Mouse (Mus musculus) left cerebral cortex, postnatal 14 days (tissue): ENCODE results near the gene Prps1l1. TPM values are rescaled to one million over a fixed set of nuclear protein-coding genes. Genes with fewer than 3 reads are reported as not detected.

Source experiments
- DNase-seq, 2 experiments: peaks; one replicate each; pipeline ENCODE4 v3.0.0; 2021 to 2022; ENCODE audit warnings: low spot score in 2 of 2, mixed read lengths in 1 of 2
- intact Hi-C: fragments of 180-260 bp; cut with DNase I; formaldehyde crosslinking; loops from one replicate; pipeline ENCODE4 v1.15.1; 2025
- long read RNA-seq, 2 experiments: library from polyadenylated mRNA; stranded (forward); transcript quantifications; one replicate each; pipeline ENCODE4 v2.0.0; 2021
- total RNA-seq, 2 experiments: library from RNA; stranded (reverse); gene quantifications; 2 replicates each; pipeline ENCODE4 v1.2.3; 2021

The Prps1l1 gene
- total RNA-seq, result not detected
- long read RNA-seq, experiment 1, result 0 reads
- long read RNA-seq, experiment 2, result 0 reads

- intact Hi-C loops, result no loop called here
- no peak for DNase-seq
Measured at GRCm38 (mm10) chr12:34984461-34984860, at the start of gene Prps1l1. Gene Prps1l1 (plus strand): TSS chr12:34984761.

DNA sequence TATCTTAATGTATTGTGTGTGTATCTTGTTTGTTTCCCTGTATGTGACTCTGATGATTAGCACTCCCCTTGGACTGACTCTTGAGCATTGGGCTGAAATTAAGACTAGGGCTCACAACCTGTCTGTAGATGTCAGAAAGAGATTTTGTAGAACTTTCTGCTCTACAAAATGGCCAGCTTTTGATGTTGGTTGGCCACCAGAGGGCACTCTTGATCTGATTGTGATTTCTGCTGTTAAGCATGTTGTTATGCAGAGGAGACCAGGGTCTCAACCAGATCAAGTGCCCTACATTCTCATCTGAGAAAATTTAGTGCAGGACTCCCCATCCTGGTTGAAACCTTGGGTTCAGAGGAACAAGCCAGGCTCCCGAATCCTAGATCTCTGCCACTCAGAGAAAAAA lies 46.6 kb upstream of the Prps1l1 start:
- intact Hi-C loops, result no loop called here
- no peak for DNase-seq

DNA sequence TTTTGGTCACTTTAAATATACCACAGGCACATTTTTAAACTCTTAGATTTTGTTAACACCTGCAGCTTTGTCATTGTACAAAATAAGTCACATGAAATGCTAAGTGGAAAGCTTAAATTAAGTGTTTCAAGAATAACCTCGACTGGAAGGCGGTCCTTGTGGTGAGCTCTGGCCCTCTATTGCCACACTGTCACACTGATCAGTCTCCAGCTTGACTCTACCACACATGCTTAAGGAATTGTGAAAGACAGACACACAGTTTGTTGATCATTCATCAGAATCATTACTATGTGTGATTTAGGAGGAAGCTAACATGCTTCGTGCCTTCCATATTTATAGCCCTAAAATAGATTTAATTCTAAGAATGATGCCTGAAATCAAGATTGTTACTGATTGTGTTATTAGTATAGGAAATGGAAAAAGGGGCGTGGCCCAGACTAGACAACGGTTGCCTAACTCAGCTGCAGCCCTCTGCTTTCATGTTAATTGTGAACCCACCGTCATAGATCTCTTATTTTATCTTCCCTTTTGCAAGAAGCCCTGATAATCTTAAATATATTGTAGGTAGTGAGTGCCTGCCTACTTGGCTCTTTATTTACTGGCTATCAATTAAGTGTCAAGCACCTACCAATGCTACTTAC lies 35.4 kb upstream of the Prps1l1 start:
- intact Hi-C loops, result no loop called here
- no peak for DNase-seq

DNA sequence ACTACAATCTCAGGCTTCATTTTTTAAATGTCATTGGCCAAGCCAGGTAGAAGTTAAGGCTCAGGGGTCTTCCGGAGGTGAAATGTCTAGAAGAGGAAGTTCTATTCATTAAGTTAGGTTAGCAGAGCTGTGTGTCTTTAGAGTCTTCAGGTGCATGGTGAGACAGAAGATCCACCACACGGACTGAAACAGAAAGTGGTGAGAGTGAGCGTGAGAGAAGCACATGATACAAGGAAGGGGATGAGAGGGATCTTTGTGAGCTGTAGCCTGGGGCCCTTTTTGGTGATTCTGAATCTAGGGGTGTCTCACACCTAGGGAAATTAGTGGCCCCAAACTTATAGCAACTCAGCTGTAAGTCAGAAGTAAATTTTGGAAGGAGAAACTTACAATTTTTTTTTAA lies 8.6 kb upstream of the Prps1l1 start:
- no peak for DNase-seq
- intact Hi-C loops, result no loop called here

DNA sequence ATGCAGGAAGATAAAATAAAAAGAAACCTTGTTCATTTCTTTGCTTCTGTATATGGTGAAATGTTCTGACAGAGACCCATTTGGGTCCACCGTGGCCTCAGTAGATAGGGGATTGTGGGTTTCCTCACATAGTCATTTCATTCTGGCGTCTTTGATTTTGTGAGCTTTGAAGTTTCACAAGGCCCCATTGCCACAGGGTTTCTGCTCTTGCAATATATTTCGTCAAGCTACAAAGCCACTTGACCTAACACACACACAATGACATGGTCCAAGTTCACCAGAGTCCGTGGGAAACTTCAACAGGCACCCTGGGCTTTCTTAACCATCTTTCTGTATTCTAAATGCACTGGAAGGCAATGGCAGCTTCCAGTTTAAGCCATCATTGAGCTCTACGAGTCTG lies 1.3 kb downstream of the Prps1l1 start:
- intact Hi-C loops, result no loop called here
- DNase-seq, result no peak

- no peak for DNase-seq
- intact Hi-C loops, result no loop called here
Measured at GRCm38 (mm10) chr12:34989537-34990200, 5.1 kb downstream of the Prps1l1 start.

- DNase-seq, result no peak
- intact Hi-C loops, result no loop called here
Measured at GRCm38 (mm10) chr12:34990387-34990786, 5.8 kb downstream of the Prps1l1 start.

DNA sequence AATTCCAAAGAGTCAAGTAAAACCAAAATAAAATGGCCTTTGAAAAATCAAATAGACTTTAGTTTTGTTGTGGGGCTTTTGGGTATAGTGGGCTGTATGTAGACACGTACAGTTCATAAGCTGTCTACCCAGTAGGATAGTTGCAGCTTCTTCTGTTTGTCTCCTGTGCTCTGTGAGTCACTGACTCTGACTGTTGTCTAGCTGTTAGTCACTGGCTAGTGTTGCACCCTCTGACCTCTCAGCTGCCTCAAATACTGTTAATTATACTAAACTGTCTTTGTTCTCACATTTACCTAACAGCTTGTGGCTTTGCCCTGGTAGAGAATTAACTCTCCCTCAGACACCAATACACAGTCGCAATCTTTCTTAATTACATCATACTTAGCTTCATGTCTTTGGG lies 7.3 kb downstream of the Prps1l1 start:
- no peak for DNase-seq
- intact Hi-C loops, result no loop called here

- no peak for DNase-seq
- intact Hi-C loops, result no loop called here
Measured at GRCm38 (mm10) chr12:34997597-34998182, 13.1 kb downstream of the Prps1l1 start.

DNA sequence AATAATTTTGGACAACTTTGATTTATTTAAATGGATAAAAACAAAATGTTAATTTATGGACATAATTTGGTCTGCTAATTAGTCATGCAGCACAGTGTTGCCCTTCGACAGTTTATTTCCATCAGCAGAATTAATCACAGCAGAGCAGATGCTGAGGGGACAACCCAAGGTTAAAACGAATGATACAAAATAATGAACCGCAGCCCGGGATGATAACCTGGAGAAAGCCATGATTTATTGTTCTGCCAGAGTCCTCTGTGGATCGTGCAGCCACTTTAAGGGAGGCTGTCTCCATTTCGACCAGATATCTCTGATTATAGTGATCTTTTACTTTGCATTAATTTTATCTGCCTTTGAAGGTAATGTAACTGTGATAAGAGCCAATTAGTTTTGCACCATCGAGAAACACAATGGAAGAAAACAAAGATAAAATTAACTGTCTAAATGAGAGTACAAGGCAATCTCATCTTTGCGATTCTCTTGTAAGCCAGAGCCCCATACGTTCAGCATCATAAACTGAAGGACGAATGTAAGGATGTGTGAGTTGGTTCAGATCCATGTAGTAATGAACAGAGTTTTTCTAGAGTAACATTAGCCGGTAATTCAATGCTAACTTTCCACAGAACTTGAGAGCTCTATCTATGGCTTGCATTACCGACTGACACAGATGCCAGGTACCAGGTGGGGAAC lies 14.4 kb downstream of the Prps1l1 start:
- intact Hi-C loops, result no loop called here
- no peak for DNase-seq

GRCm38 (mm10) chr12:35000323-35000722 lies 15.8 kb downstream of the Prps1l1 start:
- no peak for DNase-seq
- intact Hi-C loops, result no loop called here

GRCm38 (mm10) chr12:35005748-35006147 lies 21.2 kb downstream of the Prps1l1 start:
- intact Hi-C loops, result no loop called here
- DNase-seq, result no peak

DNA sequence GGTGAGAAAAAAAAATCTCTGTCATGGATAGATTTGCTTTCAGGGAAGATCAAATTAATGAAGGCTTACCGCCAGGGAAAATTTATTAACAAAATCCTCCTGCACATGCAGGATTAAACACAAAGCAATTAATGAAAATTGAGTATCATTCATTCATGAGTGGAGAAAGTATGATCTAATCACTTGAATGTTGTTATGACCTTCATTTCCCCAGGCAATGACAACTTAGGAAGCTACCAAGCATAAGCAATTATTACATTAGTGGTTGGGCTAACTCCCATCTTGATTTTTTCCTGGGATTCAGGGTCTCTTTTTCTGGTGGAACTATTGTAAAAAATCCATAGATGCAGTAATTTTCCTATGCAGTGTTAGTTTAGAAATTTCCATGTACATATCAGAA lies 23.3 kb downstream of the Prps1l1 start:
- intact Hi-C loops, result no loop called here

GRCm38 (mm10) chr12:35008340-35009137 lies 24.0 kb downstream of the Prps1l1 start:
- intact Hi-C loops, result no loop called here

More for the DNA sequence above, 23.3 kb downstream of the Prps1l1 start:
- DNase-seq, result no peak

GRCm38 (mm10) chr12:35011462-35011861 lies 26.9 kb downstream of the Prps1l1 start:
- intact Hi-C loops, result loop anchor here (5.0 kb wide), 1 partner anchor 104 kb away; no protein-coding TSS in a partner anchor
- no peak for DNase-seq

More at GRCm38 (mm10) chr12:35008340-35009137, 24.0 kb downstream of the Prps1l1 start:
- DNase-seq, result peak; percentile 23 to 34

- no peak for DNase-seq
- intact Hi-C loops, result loop anchor here (2.0 to 5.0 kb wide), 2 partner anchors 107 to 349 kb away; no protein-coding TSS in a partner anchor
Measured at GRCm38 (mm10) chr12:35013950-35014349, 29.4 kb downstream of the Prps1l1 start.

- DNase-seq, result peak; percentile 34 to 41
- intact Hi-C loops, result loop anchor here (5.0 kb wide), 1 partner anchor 166 kb away; no protein-coding TSS in a partner anchor
Measured at GRCm38 (mm10) chr12:35016056-35016455, 31.5 kb downstream of the Prps1l1 start.

DNA sequence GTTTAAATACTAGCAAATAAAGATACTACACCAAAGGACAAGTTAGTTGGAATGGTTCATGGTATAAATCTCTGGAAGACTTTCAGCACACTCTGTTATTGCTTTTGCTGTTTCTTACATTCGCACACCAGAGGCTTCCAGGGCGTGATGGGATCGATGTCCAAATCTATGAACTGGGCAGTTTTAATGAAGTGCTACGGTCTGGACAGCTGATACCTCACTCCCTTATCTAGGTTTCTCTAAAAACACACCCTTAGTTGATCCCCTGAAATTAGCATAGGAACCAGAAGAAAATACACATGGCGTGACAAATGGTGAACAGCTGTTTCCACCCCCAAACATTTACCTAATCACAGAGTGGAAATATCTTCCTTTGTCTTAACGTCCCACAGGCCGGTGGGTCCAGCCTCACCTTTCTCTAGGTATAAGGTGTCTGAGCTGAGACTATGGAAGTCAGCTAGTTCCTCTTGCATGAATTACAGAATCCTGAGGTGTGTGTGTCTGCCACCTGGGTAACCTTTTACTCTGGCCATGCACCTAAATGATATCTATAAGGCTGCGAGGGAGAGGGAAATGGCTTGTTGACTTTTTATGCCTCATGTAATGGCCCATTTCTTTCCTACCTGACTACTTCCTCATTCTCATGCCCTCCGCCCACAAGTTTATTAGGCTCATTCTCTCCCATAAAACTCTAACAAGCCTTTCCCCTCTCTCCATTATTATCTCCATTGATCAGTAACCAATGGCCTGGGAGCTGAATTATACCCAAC lies 32.1 kb downstream of the Prps1l1 start:
- no peak for DNase-seq
- intact Hi-C loops, result loop anchor here (5.0 kb wide), 1 partner anchor 166 kb away; no protein-coding TSS in a partner anchor
